Mouse (Mus musculus) kidney, postnatal 10 days (tissue): ENCODE data around the gene Col13a1.

Source experiments
- DNase-seq: peaks from one replicate; pipeline ENCODE4 v3.0.0; 2021; ENCODE audit warnings: mixed read lengths

Col13a1 gene

DNA sequence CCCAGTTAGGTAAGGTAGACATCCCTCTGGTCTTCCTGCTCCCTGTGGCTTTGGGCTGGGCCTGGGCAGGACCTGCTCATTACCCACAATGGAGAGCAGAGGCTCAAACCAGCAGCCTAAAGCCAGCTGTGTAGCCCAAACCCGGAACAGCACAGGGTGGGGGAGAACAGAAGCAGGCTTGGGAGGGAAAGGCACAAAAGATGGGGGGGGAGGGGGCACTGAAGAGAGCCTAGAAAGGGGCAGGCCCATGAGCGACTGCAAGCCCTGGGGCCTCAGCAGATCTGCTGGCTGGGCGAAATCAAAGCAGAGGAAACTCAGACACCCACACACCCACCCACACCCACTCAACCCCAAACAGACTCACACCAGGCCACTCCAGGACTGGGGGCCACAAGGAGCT, 11.7 kb downstream of the Col13a1 start:
- DNase-seq = no peak

DNA sequence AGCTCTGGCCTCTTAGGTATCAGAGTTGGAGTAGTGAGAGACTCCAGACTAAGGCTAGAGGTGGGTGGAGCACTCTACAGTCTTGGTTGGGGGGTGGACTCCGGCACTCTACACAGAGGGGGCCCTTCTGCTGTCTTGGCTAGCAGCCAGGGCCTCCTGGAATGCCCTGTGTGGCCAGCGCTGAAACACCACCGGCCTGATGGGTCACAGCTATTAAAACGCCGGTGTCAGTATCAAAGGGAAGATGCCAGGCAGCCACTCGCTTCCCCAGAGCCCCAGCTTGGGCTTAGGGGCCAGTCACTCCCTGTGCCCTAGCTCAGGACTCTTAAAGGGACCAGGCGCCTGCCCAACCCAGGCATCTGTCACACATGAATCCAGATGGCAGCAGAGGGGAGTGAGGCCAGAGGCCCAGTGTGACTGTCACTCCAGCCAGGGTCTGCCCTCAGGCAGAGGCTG, 13.5 kb downstream of the Col13a1 start:
- DNase-seq = peak; percentile 30

DNA sequence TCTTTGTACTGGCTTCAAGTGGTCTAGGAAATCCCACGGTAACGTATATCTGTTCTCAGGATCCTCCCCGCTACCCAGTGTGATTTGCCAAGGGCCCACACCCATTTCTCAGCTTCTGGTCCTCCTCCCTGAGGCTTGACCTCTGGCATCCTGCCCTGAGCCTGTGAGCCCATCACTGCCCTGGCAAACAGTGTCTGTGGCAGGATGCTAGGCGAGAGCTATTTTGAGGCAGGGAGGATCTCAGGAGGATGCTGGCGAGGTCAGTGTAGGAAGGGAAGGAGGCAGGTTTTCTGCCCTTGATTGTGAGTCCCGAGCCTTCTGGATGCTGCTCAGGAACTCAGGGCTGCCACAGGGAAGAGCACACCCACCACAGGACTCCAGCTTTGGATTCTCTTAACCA, 22.2 kb downstream of the Col13a1 start:
- DNase-seq = peak; percentile 80

DNA sequence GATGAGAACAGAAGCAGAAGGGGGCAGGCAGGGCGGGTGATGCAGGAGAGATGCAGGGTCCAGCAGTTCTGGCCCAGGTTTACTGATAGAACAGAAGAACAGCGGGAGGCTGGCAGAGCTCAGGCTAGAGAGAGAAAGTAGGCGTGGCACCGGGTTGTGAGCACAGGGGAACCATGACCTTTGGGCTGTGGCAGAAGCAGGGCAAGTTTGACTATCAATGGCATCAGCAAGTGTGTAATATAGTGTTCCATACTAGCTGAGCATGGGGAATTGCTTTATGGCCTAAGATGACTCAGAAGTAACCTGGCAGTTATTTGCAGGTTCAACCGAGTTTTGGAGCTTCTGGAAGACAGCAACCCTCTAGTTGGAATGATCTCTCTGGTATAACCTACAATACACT, 25.0 kb downstream of the Col13a1 start:
- no peak for DNase-seq

DNA sequence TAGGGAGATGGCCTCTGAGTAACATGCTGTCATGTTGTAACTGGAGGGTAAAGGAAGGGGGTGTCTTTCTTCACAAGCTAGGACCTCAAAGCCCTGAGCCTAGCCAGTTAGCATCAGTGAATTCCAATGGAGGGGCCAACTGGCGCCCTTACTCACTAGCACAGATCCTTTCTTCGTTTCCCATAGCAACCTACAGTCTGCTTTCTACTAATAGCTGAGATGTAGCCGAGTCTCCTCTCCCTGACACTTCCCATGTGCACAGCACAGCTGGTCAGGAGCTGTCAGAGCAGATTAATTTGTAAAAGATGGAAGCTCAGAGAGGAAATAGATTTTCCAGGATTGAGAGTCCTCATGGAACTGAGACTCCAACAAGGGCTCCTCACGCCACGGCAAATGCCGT, 29.4 kb downstream of the Col13a1 start:
- no peak for DNase-seq

DNA sequence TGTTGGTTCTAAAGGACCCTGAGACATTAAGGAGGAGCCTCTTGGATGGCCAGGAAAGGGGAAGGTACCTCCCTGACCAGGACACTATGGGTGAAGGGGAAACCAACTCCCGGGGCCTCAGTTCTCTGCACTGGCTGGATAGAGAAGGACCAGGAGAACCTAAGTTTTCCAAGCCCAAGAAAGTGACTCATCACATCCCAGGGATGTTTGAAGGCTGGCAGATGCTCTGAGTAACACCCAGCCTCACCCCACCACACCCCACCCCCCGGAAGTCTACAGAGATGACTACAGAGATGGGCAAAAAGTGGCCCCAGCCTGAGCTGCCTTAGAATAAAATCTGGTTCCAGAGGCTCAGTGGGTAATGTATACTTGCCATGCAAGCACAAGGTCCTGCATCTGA, 34.5 kb downstream of the Col13a1 start:
- DNase-seq = no peak

DNA sequence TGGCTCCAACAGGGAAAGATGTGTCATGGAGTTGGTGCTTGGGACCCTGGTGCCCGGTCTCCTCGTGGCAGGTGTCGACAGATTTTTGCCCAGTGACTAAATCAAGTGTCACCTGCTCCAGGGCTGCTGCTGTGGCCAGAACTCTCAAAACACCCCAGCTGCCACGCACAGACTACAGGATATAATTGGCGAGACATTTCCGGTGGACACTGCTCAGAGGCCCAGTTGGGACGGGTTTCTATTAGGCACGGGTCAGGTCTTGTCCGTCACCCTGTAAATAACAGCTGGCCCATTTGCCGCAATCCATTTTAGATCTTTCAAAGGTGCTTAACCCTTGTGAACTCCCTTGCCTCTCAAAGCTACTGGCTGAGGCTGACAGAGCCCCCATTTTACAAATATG, 35.4 kb downstream of the Col13a1 start:
- DNase-seq = peak; percentile 20

DNA sequence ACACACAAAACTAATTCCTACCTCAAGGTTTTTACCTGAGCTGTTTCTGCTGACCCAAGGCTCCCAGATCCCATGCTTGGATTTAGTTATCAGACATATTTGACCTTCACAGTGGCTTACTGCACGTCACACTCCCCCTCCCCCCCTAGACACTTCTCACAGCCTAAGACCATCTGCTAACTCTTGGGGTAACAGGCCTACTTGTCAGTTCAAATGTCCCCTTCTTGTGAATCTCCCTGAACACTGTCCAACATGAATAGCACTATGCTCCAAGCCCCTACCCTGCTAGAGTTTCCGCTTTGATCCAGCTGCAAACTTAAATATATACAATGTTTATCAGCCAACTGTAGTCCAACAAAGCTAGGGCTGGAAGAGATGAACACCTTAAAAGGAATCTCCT, 36.2 kb downstream of the Col13a1 start:
- DNase-seq = no peak

DNA sequence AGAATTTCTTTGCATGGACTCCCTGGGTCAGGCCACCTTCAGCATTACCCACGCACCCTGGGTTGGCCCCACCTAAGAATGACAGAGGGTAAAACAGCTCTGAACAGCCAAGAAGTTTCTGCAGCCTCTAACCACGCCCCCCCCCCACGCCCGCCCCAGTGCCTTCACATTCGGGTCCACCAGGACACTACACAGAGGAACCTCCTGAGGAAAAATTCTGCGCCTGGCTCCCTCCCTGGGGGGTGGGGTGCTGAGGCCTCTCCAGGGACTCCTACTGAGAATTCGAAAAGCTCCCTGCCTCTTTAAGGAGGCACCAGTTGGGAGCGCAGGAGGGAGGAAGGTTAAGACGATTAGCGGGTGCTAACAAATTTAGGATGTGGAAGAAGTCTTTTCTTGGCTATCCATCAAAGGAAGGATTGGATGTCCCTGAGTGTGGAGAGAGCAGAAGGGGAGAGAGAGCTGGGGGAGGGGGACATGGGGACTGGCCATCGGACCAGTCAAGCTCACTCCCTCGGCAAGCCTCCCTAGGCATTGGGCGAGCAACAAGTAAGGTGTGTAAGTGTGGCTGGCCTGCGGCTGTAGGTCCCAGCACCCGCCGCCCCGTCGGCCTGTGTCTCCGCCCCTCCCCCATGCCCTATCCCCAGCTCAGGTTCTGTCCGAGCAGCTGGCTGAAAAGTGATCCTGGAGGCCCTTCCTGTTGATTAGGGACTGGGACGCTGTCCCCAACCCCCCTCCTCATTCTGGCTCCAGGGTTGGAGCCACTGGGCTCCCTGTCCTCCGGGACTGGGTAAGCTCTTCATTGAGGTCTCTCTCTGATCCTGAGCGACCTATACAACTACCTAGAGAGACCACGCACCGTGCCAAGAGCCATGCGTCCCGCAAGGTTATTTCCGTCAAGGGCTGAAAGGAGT, 42.4 kb downstream of the Col13a1 start:
- peak; percentile 70 for DNase-seq

DNA sequence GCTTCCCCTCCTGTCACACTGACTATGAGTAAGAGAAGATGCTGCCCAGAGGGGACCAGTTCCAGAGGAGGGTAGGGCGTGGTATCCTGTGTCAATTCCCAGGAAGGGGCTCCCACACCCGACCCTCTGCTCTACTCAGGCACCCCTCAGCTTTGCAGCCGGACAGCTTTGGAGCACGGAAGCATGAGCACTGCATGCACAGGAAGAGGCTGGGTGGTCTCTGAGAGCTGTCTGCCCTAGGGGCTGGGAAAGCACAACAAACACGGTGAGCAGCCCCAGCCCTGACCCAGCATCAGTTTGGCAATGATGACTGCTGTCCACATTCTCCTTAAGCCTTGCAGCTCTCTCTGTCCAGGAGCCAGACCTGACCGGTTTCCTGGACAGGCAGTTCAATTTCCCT, 47.2 kb downstream of the Col13a1 start:
- DNase-seq = no peak

DNA sequence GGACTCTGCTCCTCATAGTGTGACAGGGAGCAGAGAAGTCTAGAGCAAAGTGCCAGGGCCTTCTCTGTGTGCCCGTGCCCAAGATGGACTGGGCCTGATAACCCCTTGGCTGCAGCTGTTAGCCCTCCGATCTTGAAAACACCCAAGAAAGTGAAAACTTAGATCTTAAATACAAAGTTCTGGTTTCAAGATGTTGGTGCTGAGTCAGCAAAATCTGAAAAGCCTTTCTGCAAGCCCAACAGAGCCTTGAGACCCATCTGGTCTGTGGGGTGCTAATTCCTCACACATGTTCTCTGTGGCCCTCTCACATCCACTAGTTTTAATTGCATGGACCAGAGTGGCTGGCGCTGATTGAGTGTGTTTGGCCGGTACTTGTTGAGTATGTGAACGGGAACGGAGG, 49.0 kb downstream of the Col13a1 start:
- peak; percentile 4 for DNase-seq

DNA sequence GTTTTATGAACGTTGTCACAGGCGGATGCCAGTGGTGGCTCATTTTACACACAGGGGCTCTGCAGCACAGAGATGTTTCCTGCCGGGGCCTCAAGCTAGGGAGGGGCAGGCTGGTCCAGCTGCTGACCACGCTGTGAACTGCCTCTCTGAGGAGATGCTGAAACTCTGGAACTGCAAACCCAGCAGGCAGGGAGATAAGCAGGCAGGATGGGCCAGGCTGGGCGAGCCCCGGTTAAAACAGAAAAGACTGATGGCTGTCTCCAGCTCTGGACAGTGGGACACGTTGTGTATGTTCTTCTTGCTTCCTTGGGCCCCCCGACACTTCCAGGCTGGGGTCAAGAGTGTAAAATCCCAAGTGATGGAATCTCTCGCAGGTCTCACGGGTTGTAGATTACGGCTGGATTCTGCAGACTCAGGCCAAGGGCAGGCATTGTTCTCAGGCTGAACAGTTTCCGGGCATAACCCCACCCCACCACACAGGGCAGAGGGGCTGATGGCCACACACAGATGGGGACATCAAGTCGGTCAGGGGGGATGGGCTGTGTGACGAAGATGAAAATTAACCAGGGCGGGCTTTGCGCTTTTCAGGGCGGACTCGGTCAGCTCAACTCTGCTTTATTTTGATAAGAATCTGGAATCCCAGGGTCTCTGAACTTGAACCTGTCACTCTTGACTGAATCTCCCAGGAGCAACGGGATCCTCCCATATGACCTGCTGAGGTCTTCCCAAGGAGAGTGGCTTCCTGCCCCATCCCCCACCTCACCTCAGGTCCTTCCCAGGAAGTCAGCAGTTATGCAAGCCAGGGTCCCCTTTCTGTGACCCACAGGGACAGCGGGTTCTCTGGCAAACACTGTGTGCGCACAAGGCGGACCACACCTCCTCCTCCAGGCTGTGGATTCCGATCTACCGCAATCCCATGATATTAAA, 49.9 kb downstream of the Col13a1 start:
- DNase-seq = peak; percentile 77

DNA sequence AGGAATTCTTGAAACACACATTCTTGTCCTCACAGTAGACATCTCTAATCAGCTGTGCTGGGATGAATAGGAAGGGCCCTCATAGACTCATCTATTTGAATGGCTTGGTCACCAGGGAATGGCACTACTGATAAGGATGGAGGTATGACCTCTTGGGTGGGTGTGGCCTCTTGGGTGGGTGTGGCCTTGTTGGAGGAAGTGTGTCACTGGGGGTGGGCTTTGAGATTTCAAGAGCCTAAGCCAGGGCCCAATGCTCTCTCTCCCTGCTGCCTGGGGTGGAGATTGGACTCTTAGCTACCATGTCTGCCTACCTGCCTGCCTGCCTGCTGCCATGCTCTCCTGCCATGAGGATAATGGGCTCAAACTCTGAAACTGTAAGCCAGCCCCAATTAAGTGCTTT, 53.2 kb downstream of the Col13a1 start:
- no peak for DNase-seq

DNA sequence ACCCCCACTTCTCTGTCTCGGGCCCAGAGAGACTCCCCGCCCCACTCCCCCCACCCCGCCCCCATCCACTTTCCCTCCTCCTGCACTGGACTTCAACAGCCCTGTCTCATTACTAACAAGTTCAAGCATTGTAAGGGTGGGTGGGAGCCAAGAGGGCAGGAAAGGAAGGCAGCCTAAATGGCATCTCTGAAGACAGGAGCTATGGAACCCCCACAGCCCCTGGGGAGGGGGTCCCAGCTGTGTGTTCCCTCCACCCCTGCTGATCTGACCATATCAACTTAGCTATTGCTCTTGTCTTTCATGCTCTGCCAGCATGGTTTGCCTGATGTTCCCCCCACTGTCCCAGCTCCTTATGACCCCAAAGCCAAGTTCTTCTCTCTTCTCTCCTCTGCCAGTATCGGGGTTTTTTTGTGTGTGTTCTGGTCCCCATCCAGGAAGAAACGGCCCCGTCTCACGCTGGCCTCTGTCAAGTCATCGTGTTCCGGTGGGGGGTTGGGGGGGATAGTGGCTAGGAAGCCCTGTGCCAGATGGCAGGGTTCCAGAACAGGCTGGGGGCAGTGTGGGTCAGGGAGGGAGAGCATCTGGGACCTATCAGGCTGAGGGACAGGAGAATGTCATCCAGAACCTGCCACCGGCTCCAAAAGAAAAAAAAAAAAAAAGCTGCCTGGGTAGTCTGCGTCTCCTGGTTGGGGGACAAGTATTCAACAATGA, 58.1 kb downstream of the Col13a1 start:
- DNase-seq = peak; percentile 81

DNA sequence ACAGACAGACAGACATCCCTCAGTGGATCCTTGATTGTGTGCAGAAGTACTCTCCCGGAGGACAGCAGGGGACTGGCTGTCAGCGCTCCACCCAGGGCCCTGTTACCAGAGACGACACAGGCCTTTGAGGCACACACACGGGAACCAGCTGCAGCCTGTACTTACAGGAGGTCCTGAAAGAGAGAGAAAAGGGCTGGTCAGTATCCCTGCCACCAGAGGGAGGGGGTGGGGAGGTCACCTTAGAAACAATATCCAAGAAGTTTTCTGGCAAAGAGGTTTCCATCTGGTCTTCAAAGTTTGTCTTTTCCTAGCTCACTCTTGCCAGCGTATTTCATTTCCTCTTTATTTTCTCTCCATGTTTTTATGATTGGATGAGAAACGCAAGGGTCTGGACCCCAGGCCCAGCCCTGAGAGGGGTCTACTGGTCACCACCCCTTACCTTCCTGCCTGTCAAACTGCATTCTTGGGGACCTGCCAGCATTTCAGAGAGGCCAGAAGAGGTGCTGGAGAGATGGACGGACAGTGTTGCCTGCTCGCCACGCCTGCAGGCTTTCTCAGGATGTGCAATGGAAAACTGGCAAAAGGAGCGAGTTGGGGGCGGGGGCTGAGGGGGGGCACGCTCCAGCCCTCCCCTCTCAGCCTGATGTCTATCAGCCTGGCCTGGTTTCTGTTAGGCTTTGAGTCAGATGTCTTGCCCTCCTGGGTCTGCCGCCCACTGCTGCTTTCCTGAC, 58.8 kb downstream of the Col13a1 start:
- DNase-seq = peak; percentile 57

DNA sequence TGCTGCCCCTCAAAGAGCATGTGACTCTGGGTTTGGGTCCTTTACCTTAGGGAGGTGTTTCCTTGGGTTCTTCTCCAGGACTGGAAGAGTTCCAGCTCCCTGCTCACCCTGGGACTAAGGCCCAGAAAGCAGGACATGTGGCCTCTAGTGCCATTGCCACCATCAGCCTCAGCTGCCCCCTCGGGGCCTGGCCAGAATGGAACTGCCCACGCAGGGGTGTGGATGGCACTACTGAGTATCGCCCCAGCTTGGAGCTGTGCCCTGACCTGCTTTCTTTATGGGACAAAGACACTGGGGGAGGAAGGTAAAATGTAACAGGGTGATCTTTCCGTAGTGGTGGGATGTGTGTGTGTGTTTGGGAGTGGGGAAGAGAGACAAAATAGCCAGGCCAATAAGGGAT, 59.4 kb downstream of the Col13a1 start:
- DNase-seq = no peak

DNA sequence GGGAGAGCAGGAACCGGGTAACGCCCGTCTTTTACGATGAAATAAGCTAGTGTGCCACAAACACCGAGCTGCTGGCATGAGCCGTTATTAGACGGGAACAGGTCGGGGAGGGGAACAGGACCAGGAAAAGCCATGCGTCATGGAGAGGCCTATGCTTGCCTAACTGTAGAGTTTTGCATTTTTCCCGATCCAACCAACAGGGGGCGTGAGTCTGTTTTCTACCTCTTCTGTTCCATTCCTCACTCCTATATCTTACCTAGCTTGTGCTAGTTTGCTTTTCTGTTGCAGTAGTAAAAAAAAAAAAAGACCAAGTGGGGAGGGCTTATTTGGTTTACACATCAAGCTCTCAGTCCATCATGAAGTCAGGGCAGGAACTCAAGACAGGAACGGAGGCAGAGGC, 61.8 kb downstream of the Col13a1 start:
- no peak for DNase-seq

DNA sequence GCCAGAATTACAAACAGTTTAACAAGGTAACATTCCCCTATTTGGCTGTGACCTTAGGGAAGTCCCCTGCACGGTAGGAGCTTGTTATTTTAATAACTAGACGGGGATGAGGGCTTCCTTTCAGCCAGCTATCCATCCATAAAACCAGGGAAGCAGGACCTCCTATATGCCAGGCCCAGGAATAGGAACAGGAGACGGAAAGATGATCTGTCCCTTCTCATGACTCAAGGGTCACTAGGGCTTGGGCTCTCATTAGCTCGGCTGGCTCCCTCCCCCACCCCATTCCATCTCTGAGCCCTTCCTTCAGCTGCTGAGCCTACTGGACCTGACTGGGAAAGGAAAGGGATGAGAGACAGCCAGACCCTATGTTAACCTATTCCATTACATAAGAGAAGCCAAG, 67.1 kb downstream of the Col13a1 start:
- DNase-seq = no peak

DNA sequence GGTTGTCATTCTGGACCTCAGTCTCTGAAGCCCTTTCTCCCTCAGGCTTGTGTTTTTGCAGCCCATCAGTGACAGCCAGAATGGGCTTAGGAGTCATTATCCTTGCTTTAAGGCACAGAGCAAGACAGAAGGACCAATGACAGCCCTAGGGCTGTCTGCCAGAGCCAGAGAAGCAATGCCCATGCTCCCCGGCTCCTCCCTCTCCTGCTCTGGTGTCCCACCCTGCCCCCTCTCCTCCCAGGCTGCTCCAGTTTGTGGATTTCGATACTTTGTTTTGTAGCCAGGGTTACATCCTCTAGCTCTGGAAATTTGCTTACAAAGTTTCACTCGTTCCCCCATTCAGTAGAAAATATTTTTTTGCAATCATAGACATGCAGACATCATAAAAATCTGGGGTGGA, 69.9 kb downstream of the Col13a1 start:
- peak; percentile 33 for DNase-seq

DNA sequence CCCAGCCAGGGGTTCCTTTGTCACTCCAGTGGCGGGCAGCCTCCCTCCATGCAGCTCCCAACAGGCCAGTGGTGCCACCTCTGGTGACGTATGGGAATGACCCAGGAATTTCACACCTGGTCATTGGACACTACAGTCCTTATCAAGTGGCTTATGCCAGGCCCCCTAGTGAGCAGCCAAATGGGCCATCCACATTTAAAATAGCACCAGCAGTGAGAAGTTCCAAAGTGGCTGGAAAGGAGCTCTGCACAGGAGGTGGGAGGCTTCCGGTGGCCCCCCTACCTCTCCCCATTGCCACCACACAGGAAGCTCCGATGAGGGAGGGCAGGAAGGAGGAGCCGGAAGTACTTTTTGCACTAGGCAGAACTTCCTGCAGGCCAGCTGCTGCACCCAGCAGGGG, 72.7 kb downstream of the Col13a1 start:
- DNase-seq = peak; percentile 52

DNA sequence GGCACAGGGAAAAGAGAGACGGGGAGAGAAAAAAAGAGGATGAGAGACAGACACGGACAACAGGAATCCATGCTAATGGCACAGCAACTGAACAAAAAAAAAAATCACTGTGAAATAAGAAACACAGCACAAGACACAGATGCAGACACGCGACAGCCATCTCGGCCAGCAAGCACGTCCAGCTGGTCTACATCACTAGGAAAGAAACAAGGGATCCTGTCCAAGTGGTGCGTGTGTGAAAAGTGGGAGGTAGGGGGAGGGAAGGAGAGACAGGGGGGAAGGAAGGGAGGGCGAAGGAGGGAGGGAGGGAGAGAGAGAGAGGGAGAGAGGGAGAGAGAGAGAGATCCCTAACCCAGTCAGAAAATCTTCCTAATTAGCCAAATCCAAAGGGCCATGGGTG, 73.6 kb downstream of the Col13a1 start:
- peak; percentile 71 for DNase-seq

DNA sequence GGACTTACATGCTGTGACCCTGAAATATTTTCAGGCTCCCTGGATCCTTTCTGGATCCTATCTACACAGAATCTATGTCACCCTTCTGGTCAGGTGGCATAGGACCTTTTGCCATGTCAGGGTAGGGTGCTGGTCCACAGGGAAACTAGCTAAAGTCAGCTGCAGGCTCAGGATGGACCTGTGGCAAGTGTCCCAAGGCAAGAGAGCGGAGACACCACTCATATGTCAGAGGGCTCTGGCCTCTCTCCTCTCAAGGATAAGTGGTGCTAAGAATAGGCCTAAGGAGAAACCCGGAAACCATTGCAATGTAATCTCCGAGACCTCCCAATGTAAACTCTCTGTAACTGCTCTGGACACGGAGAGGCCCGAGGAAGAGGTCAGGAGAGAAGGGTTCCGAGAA, 80.8 kb downstream of the Col13a1 start:
- DNase-seq = no peak
